Mouse (Mus musculus) frontal cortex, postnatal 25 days (tissue): Measurements from ENCODE around the gene Itsn1.

ENCODE experiments used
- DNase-seq, 2 experiments: peaks; one replicate each; pipeline ENCODE4 v3.0.0; 2022; ENCODE audit warnings: low spot score in 2 of 2

Itsn1 gene

GRCm38 (mm10) chr16:91946261-91946660, 217.2 kb downstream of the Itsn1 start:
- DNase-seq: no peak

GRCm38 (mm10) chr16:91947093-91947492, 218.0 kb downstream of the Itsn1 start:
- no peak for DNase-seq

GRCm38 (mm10) chr16:91953967-91954366, 224.9 kb downstream of the Itsn1 start:
- DNase-seq: no peak

- no peak for DNase-seq
These were observed 225.7 kb downstream of the Itsn1 start for GRCm38 (mm10) chr16:91954766-91955165.

- peak in 1 of 2 experiments; percentile 52 for DNase-seq
These were observed 233.3 kb downstream of the Itsn1 start for GRCm38 (mm10) chr16:91962204-91962893.

GRCm38 (mm10) chr16:91962894-91963555, 233.9 kb downstream of the Itsn1 start:
- no peak for DNase-seq

GRCm38 (mm10) chr16:91963556-91963900, 234.4 kb downstream of the Itsn1 start:
- no peak for DNase-seq

GRCm38 (mm10) chr16:91964308-91965178, 235.5 kb downstream of the Itsn1 start:
- DNase-seq: no peak

GRCm38 (mm10) chr16:91968725-91969124, 239.6 kb downstream of the Itsn1 start:
- DNase-seq: no peak

GRCm38 (mm10) chr16:91969516-91970031, 240.5 kb downstream of the Itsn1 start:
- DNase-seq: no peak
